In genomic region chr10:94514506-94515178, GRCm38 (mm10) we compare ENCODE assay signal across 8 mouse cellular contexts.
DNase-seq lines count a peak whose midpoint lies in the region; ATAC-seq lines count a peak whose summit lies in the region.

No protein-coding gene starts in this region.

- H3K36me3 ChIP-seq in embryonic facial prominence, embryonic 15.5 days, result no peaks in the 10 kb centered on the region
- H3K36me3 ChIP-seq in heart, embryonic 13.5 days, result no peaks in the 10 kb centered on the region
- H3K36me3 ChIP-seq in kidney, embryonic 16.5 days (ENCODE audit: insufficient read depth, low read length), result no peaks in the 10 kb centered on the region
- no peaks in the 10 kb centered on the region for H3K36me3 ChIP-seq in liver, embryonic 11.5 days (ENCODE audit: control insufficient read depth, insufficient read depth, low read length)
- H3K36me3 ChIP-seq in stomach, embryonic 15.5 days, result no peaks in the 10 kb centered on the region

- peaks cover 24% of the 10 kb centered on the region for H3K4me1 ChIP-seq in embryonic facial prominence, embryonic 15.5 days
- peaks cover 30% of the 10 kb centered on the region for H3K4me1 ChIP-seq in heart, embryonic 13.5 days
- peaks cover 24% of the 10 kb centered on the region for H3K4me1 ChIP-seq in kidney, embryonic 16.5 days (ENCODE audit: insufficient read depth, low read length)
- H3K4me1 ChIP-seq in liver, embryonic 11.5 days (replicated peaks; ENCODE audit: control insufficient read depth, insufficient read depth, low read length), result 0 out of 2 replicates have a peak, but pooled peaks cover 4% of the 10 kb centered on the region
- H3K4me1 ChIP-seq in stomach, embryonic 15.5 days, result peaks cover 8% of the 10 kb centered on the region; the same call in 1 of the 2 replicates

- peak; percentile 67 for DNase-seq in A20 (ENCODE audit: low read depth, low spot score)
- DNase-seq in adrenal gland, postnatal 14 days, result peak; percentile 81
- DNase-seq in liver, embryonic 11.5 days (ENCODE audit: low spot score), result peak; percentile 78
- DNase-seq in naive thymus-derived CD4-positive, alpha-beta T cell, adult 2 months (ENCODE audit: low read depth), result peak; percentile 82

- peak overlapping the region; percentile 73 for H3K4me3 ChIP-seq in embryonic facial prominence, embryonic 15.5 days (replicated peaks)
- peak overlapping the region; percentile 78 for H3K4me3 ChIP-seq in heart, embryonic 13.5 days
- peak overlapping the region; percentile 80 for H3K4me3 ChIP-seq in kidney, embryonic 16.5 days (ENCODE audit: low read length)
- H3K4me3 ChIP-seq in liver, embryonic 11.5 days (ENCODE audit: low read depth, low read length), result peak overlapping the region; percentile 79
- peak overlapping the region; percentile 83 for H3K4me3 ChIP-seq in stomach, embryonic 15.5 days (replicated peaks)

- peak; percentile 90 for ATAC-seq in embryonic facial prominence, embryonic 15.5 days (ENCODE audit: insufficient number of reproducible peaks, low FRiP score, low TSS enrichment, low read depth)
- peak; percentile 65 for ATAC-seq in heart, embryonic 13.5 days (ENCODE audit: extremely low read depth, insufficient number of reproducible peaks, low FRiP score, low TSS enrichment)
- ATAC-seq in kidney, embryonic 16.5 days (ENCODE audit: low FRiP score, low TSS enrichment), result peak; percentile 88
- ATAC-seq in liver, embryonic 11.5 days (replicated peaks; ENCODE audit: low FRiP score), result peak; percentile 86
- ATAC-seq in stomach, embryonic 15.5 days (ENCODE audit: insufficient read depth, low FRiP score, low read depth), result peak; percentile 88

- peak overlapping the region; percentile 85 for H3K27ac ChIP-seq in embryonic facial prominence, embryonic 15.5 days (replicated peaks)
- peak overlapping the region; percentile 67 for H3K27ac ChIP-seq in heart, embryonic 13.5 days (replicated peaks)
- H3K27ac ChIP-seq in kidney, embryonic 16.5 days (ENCODE audit: low read length), result peak overlapping the region; percentile 63
- H3K27ac ChIP-seq in liver, embryonic 11.5 days (ENCODE audit: low read depth, low read length), result 0 out of 2 replicates have a peak overlapping the region, but pooled peaks have one; percentile 46
- H3K27ac ChIP-seq in stomach, embryonic 15.5 days, result peak overlapping the region; percentile 77

- H3K27me3 ChIP-seq in embryonic facial prominence, embryonic 15.5 days, result peaks cover 13% of the 10 kb centered on the region; the same call in 1 of the 2 replicates
- peaks cover 3% of the 10 kb centered on the region; the same call in 1 of the 2 replicates for H3K27me3 ChIP-seq in heart, embryonic 13.5 days (replicated peaks)
- peaks cover 17% of the 10 kb centered on the region for H3K27me3 ChIP-seq in kidney, embryonic 16.5 days (ENCODE audit: insufficient read depth, low read length)
- peaks cover 24% of the 10 kb centered on the region for H3K27me3 ChIP-seq in liver, embryonic 11.5 days (replicated peaks; ENCODE audit: control insufficient read depth, insufficient read depth, low read length)
- no peaks in the 10 kb centered on the region for H3K27me3 ChIP-seq in stomach, embryonic 15.5 days (replicated peaks)

- WGBS in embryonic facial prominence, embryonic 15.5 days, result under 1% methylated on average over 69 of the region's 71 CpGs
- WGBS in heart, embryonic 13.5 days, result under 1% methylated on average over 69 of the region's 71 CpGs
- under 1% methylated on average over 70 of the region's 71 CpGs for WGBS in kidney, embryonic 16.5 days
- under 1% methylated on average over 69 of the region's 71 CpGs for WGBS in liver, embryonic 11.5 days
- under 1% methylated on average over 68 of the region's 71 CpGs for WGBS in stomach, embryonic 15.5 days

- H3K4me2 ChIP-seq in embryonic facial prominence, embryonic 15.5 days (replicated peaks), result peak overlapping the region; percentile 87
- peak overlapping the region; percentile 85 for H3K4me2 ChIP-seq in heart, embryonic 13.5 days
- H3K4me2 ChIP-seq in kidney, embryonic 16.5 days (replicated peaks; ENCODE audit: low read depth, low read length), result peak overlapping the region; percentile 94
- H3K4me2 ChIP-seq in liver, embryonic 11.5 days, result peak overlapping the region; percentile 81
- H3K4me2 ChIP-seq in stomach, embryonic 15.5 days, result peak overlapping the region; percentile 90

- H3K9me3 ChIP-seq in embryonic facial prominence, embryonic 15.5 days (replicated peaks), result no peaks in the 10 kb centered on the region
- H3K9me3 ChIP-seq in heart, embryonic 13.5 days, result no peaks in the 10 kb centered on the region
- no peaks in the 10 kb centered on the region for H3K9me3 ChIP-seq in kidney, embryonic 16.5 days (ENCODE audit: low read length)
- no peaks in the 10 kb centered on the region for H3K9me3 ChIP-seq in liver, embryonic 11.5 days (ENCODE audit: control insufficient read depth, low read length)
- no peaks in the 10 kb centered on the region for H3K9me3 ChIP-seq in stomach, embryonic 15.5 days

- H3K9ac ChIP-seq in embryonic facial prominence, embryonic 15.5 days, result peak overlapping the region; percentile 63
- H3K9ac ChIP-seq in heart, embryonic 13.5 days, result peak overlapping the region; percentile 90
- peak overlapping the region; percentile 88 for H3K9ac ChIP-seq in kidney, embryonic 16.5 days (replicated peaks; ENCODE audit: low read length)
- peak overlapping the region; percentile 70 for H3K9ac ChIP-seq in liver, embryonic 11.5 days (ENCODE audit: low read depth, low read length)
- peak overlapping the region; percentile 65 for H3K9ac ChIP-seq in stomach, embryonic 15.5 days

Comparison
In these comparisons a context has a peak if more than half of its experiments do, and no peak if none do; other contexts are left out.
1. Peak in every context shown above with its lines: DNase-seq, ATAC-seq, H3K4me3 ChIP-seq and H3K27ac ChIP-seq.